Mouse (Mus musculus): ENCODE data around the gene Adtrp.

Gene Adtrp

DNA sequence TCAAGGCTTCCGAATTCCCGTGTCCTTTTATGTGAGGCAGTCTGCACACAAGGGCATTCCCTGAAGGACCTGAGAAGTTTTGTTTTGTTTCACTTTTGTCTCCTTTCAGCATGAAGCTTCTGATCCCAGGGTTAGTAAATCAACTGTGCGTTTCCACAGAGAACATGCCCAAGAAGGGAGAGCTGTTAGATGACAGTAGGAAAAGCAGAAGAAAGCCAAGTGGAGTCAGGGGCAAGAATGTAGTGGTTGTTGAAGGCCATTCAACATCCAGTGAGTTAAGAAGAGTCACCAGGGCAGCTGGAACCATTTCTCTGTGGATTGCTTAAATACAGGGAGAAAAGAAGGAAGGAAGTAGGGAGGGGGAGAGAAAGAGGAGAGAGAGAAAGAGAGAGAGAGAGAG is 76.4 kb downstream of the Adtrp start:
- TF ChIP-seq GATA4 (IDR thresholded peaks at IDR 0.05; ENCODE audit: insufficient replicate concordance, low read length): no peak

GRCm38 (mm10) chr13:41767941-41768340 is 79.5 kb downstream of the Adtrp start:
- no peak for TF ChIP-seq GATA4 (IDR thresholded peaks at IDR 0.05; ENCODE audit: insufficient replicate concordance, low read length)

GRCm38 (mm10) chr13:41761986-41762385 is 85.5 kb downstream of the Adtrp start:
- TF ChIP-seq GATA4 (IDR thresholded peaks at IDR 0.05; ENCODE audit: insufficient replicate concordance, low read length): no peak

DNA sequence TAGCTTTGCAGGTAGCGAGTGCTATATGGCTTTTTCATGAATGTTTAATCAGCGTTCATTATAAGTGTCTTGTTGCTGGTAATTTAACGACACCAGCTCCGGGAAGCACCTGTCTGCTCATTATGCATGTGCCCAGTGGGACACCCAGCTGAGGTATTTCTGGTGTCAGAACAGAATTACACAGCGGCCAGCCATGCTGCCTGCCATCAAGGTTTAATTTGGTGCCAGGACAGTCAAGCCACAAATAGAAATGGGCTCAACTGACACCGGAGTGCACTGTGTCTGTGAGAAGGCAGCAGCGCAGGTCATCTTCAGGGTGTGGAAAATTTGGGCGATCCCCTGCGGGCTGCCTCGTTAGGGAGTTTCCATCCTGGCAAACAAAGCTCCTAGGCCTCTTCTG is 87.0 kb downstream of the Adtrp start:
- TF ChIP-seq GATA4 (IDR thresholded peaks at IDR 0.05; ENCODE audit: insufficient replicate concordance, low read length): no peak

DNA sequence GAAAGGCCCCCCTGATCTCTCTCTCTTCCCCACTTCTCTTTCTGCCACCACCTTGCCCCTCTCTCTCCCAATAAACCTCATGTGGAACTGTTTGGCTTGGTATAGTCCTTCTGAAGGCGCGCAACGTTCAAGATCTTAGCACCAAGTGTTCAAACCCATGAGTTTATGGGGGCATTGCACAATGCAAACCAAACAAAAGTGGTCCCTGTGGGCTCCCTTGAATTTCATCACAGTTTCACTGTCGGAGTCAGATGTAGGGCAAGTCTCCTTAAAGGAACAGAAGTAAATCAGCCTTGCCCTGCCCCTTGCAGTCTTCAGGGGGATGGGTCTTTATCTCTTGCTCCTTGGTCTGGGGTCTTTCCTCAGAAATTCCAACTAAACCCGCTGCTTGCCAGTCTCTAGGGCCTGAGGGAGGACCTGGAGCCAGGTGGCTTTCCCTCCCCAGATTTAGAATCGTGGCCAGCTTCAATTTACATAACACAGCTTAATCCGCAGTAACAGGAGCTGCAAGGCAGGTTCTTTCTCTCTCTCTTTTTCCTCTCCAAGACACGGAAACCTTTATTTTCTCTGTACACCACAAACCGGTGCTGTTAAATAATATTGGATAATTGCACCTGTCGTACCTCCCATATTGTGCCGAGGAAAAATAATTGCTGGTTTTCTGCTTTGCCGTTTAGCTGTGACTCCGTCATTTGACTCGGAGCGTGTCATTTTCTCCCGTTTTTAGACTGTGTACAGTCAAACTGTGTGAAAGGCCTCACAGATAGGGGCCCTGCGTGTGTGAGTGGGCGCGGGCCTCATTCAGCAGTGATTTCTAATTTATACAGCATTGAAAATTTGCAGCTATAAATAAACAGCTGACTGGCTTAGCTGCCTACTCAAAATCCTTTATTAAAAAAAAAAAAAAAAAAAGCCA is 88.7 kb downstream of the Adtrp start:
- TF ChIP-seq GATA4 (IDR thresholded peaks at IDR 0.05; ENCODE audit: insufficient replicate concordance, low read length): no peak

GRCm38 (mm10) chr13:41753114-41753513 is 94.4 kb downstream of the Adtrp start:
- TF ChIP-seq GATA4 (IDR thresholded peaks at IDR 0.05; ENCODE audit: insufficient replicate concordance, low read length): no peak

- TF ChIP-seq GATA4 (IDR thresholded peaks at IDR 0.05; ENCODE audit: insufficient replicate concordance, low read length): no peak
These were observed 97.0 kb downstream of the Adtrp start for GRCm38 (mm10) chr13:41750481-41750880.

DNA sequence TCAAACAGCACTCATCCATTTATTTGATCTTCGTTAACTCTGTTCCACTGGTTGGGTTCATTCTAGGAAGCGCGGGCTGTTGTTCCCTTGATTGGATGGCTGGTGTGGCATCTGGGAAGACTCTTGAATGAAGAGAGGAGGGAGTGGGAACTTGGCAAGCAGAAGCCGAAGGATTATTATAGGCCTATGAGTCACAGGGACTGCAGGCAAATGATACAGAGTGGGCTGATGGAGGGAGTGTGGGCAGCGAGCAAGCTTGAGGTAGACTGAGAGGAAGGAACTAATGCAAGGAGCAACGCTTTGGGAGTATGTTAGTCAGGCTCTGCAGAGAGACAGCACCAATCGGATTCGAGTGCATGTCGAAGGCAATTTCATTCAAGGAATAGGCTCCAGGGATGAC is 98.6 kb downstream of the Adtrp start:
- TF ChIP-seq GATA4 (IDR thresholded peaks at IDR 0.05; ENCODE audit: insufficient replicate concordance, low read length): no peak

DNA sequence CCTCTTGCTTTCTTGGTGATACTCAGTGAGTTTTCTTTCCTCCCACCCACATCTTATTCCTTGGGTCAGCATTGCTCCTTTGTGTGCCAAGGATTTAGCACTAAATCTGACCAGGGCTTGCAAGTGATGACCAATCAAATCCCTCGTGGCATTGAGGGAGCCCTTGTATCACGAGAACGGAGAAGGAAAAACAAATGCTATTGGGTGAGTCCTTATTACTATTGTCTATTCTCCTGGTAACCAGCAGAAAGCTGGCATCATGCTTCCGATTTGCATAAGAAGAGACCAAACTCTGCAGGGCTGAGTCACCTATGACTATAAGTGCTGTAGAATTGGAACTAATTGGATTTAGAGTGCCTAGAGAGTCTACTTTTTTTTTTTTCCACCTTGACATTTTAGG is 99.8 kb downstream of the Adtrp start:
- TF ChIP-seq GATA4 (IDR thresholded peaks at IDR 0.05; ENCODE audit: insufficient replicate concordance, low read length): no peak

- no peak for TF ChIP-seq GATA4 (IDR thresholded peaks at IDR 0.05; ENCODE audit: insufficient replicate concordance, low read length)
These were observed 100.4 kb downstream of the Adtrp start for GRCm38 (mm10) chr13:41746971-41747615.

- TF ChIP-seq GATA4 (IDR thresholded peaks at IDR 0.05; ENCODE audit: insufficient replicate concordance, low read length): no peak
These were observed 106.9 kb downstream of the Adtrp start for GRCm38 (mm10) chr13:41740456-41741085.

DNA sequence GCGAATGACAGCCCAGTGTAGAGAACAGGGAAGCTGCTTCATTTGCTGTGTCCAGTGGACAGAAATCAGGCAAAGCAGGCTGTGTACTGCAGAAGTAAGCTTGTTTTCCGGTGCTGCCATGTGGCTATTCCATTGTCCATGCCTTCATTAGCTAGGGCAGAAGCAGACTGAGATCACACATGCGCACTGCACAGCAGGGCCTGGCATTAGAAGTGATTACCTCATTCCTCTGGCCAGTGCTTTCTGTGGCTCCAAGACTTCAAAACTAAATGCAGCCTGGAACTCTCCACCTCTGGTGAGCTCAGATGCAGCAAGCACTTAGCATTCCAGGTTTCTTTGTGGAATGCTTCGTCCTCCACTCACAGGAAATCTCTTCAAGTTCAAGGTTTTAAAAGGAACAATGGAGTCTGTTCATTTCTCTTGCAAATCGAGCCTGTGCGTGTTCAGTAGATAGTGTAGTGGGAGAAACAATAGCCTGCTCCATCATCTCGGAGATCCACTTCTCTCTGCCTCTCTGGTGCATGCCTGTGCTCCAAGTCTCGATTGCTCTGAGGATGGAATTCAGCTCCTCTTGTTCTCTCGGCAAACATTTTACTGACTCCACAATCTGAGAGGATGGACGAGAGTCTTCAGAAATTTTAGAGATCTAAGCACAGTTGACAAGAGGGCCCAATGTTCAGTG is 109.7 kb downstream of the Adtrp start:
- no peak for TF ChIP-seq GATA4 (IDR thresholded peaks at IDR 0.05; ENCODE audit: insufficient replicate concordance, low read length)

GRCm38 (mm10) chr13:41729660-41730059 is 117.8 kb downstream of the Adtrp start:
- TF ChIP-seq GATA4 (IDR thresholded peaks at IDR 0.05; ENCODE audit: insufficient replicate concordance, low read length): no peak

GRCm38 (mm10) chr13:41727803-41728202 is 119.7 kb downstream of the Adtrp start:
- no peak for TF ChIP-seq GATA4 (IDR thresholded peaks at IDR 0.05; ENCODE audit: insufficient replicate concordance, low read length)

DNA sequence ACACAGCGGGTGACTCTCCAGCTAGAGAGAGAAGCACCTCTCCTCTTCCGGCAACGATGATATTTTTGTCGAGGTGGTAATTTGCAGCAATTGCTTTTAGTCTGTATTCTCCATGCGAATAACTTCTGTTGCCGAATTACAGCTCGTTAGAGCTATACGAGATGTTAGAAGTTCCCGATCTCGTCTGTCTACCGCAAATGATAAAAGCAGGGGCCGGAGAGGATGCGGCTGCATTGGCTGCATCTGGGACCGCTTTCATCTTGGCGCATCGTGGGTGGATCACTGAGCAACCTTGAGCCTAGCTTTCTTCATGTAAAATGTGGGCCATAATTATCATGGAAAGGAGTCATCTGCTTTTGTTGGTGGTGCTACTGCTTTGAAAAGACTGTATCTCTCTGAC is 128.2 kb downstream of the Adtrp start:
- no peak for TF ChIP-seq GATA4 (IDR thresholded peaks at IDR 0.05; ENCODE audit: insufficient replicate concordance, low read length)

Data from liver, adult (tissue).